Mouse (Mus musculus) thymus, adult 2 months (tissue): ENCODE measurements around the gene Itga1. TPM values are rescaled to one million over a fixed set of nuclear protein-coding genes. Genes with fewer than 3 reads are reported as not detected.

ENCODE experiments used
- DNase-seq: peaks from one replicate; pipeline ENCODE4 v3.0.0; 2021
- H3K27ac ChIP-seq: fragments of 200-500 bp; 2 replicates; pipeline ENCODE4 v1.5.1; 2012; ENCODE audit warnings: low read length, control low read depth; ENCODE audit not compliant: control insufficient read depth, insufficient read depth
- H3K27me3 ChIP-seq: fragments of 200-500 bp; 2 replicates; pipeline ENCODE4 v1.6.1; 2012; ENCODE audit warnings: mild to moderate bottlenecking, low read length, moderate library complexity, mixed read lengths; ENCODE audit not compliant: control insufficient read depth, insufficient read depth
- H3K36me3 ChIP-seq: fragments of 200-500 bp; 2 replicates; pipeline ENCODE4 v1.6.1; 2012; ENCODE audit warnings: mild to moderate bottlenecking, low read length, moderate library complexity; ENCODE audit not compliant: control insufficient read depth, insufficient read depth
- H3K4me1 ChIP-seq: fragments of 200-500 bp; replicated peaks from 2 replicates; pipeline ENCODE4 v1.6.1; 2012; ENCODE audit warnings: low read length; ENCODE audit not compliant: control insufficient read depth, insufficient read depth
- H3K4me3 ChIP-seq: fragments of 200-500 bp; 2 replicates; pipeline ENCODE4 v1.5.1; 2012; ENCODE audit warnings: mild to moderate bottlenecking, low read length, control low read depth, moderate library complexity; ENCODE audit not compliant: control insufficient read depth, insufficient read depth
- CTCF ChIP-seq: fragments of 200-500 bp; IDR thresholded peaks from 2 replicates; pipeline ENCODE4 v1.5.1; 2012; ENCODE audit warnings: mild to moderate bottlenecking, control low read depth, low read length, moderate library complexity, borderline replicate concordance; ENCODE audit not compliant: control insufficient read depth, poor library complexity, insufficient read depth; ENCODE audit errors: extremely low read depth
- POLR2A ChIP-seq: fragments of 200-500 bp; IDR thresholded peaks from 2 replicates; pipeline ENCODE4 v1.6.1; 2012; ENCODE audit warnings: mild to moderate bottlenecking, low read length, control low read depth, moderate library complexity; ENCODE audit not compliant: control insufficient read depth, poor library complexity, insufficient read depth; ENCODE audit errors: extremely low read depth
- WGBS: fragments of 180-500 bp; shearing (Covaris S2); methylation state at CpG from one replicate; pipeline ENCODE4 v1.1.7; 2018; 5-methylcytosine and 5-hydroxymethylcytosine counted together
- polyA plus RNA-seq: library from polyadenylated mRNA; depleted of rRNA; stranded (reverse); fragments of >200 nt; gene quantifications from 2 replicates; pipeline ENCODE4 v1.2.3, GENCODE M21; 2012; rRNA removed

Gene Itga1
- polyA plus RNA-seq = 2.0 and 2.2 TPM in 2 replicates

DNA sequence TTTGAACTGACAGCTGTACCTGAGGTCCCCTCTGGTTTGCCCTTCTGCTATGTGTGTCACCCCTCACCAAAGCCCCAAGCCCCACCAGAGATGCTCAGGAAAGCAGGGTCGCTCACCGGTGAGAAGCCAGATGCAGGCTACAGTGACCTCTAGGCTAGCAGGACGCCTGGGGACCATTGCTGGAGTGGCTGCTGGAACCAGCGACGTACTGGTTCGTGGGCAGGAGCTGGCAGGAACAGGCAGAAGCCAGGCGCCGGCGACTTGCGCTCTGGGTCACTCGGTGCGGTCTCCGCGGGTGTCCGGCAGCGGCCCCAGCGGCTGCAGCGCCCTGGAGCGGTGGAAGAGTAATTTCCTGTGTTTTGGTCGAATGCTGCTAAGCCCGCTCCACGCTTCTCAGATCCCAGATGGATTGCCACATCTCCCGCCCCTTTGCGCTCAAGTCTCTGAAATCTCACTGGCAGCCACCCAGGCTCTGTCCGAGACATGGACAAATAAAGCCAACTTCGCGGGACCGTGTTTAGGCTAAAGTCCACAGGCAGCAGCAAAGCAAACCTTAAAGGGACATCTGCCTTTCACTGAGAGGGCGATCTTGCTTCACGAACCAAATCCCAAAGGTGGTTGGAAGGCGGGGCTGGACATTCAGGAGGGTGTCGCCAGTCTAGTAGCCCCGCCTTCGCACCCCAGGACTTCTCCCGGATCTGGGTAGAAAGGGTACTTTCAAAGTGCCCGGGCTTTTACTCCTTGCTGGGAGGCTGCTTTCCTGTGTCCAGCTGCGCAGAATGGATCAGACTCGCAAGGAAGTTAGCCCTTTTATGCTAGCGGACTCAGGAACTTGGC is at the start of gene Itga1, which contains the start of gene Gm49395:
Gene Itga1 (minus strand): TSS at position 610 of the 837 bp plus-strand sequence.
Gene Gm49395 (minus strand): TSS at position 567 of the 837 bp plus-strand sequence.
- no peak within 1 kb of the TSS; the same call in 1 of the 2 replicates for H3K27ac ChIP-seq
- no peaks in the 10 kb centered on the region for H3K36me3 ChIP-seq
- peaks cover 5% of the 10 kb centered on the region for H3K27me3 ChIP-seq
- 2% methylated on average over 39 of the region's 39 CpGs for WGBS
- no peak for DNase-seq
- H3K4me3 ChIP-seq = peak within 1 kb of the TSS; percentile 31
- TF ChIP-seq POLR2A (no peak), CTCF (no peak)
- H3K4me1 ChIP-seq = no peaks in the 10 kb centered on the region

GRCm38 (mm10) chr13:115150602-115151001 is 48.8 kb upstream of the Itga1 start:
- DNase-seq = no peak
- Histone ChIP-seq H3K4me1 (no peaks in the 10 kb centered on the region), H3K27me3 (no peaks in the 10 kb centered on the region), H3K27ac (no peak overlapping the region), H3K36me3 (no peaks in the 10 kb centered on the region), H3K4me3 (no peak overlapping the region)
- WGBS = 29% methylated on average over 1 of the region's 1 CpGs
- no peak for TF ChIP-seq POLR2A
- no peak for TF ChIP-seq CTCF

DNA sequence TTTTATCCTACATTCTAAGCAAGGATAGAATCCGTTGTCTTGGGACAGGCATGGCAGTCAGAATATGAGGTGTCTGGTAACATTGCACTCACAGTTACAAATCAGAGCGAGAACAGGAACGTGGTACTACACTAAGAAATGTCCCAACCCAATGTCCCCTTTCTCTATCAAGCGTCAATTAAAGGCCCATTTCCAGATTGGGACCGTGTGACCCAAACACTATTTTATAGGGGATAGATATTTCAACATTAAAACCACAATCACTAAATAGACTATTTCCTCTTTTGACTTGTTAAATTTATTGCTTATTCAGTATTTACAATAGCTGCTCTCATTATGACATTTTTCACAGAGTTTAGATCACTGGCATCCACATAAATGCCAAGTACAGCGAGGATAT is 48.1 kb upstream of the Itga1 start:
- H3K4me1 ChIP-seq = no peaks in the 10 kb centered on the region
- H3K36me3 ChIP-seq = no peaks in the 10 kb centered on the region
- no peaks in the 10 kb centered on the region for H3K27me3 ChIP-seq
- DNase-seq = no peak
- H3K27ac ChIP-seq = no peak overlapping the region
- H3K4me3 ChIP-seq = no peak overlapping the region
- 83% methylated on average over 6 of the region's 6 CpGs for WGBS
- TF ChIP-seq POLR2A = no peak
- no peak for TF ChIP-seq CTCF

DNA sequence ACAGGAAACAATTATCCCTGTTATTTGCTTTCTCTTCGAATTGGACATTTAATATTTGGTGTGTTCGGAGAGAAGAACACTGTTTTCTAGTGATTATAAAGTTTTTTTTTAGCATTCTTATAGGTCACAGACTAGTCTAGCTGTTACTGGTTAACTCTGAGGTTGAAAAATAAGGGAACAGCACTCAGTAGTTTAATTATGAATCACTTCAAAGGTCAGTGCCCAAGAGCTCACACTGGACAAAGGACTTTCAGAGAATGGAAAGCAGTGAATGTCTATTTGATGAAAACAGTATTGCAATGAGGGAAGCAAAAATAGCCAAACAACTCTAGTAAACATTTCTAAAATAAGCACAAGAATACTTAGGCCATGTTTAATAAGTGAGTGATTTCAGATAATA is 41.8 kb upstream of the Itga1 start:
- WGBS = 96% methylated on average over 2 of the region's 2 CpGs
- H3K36me3 ChIP-seq = no peaks in the 10 kb centered on the region
- DNase-seq = no peak
- H3K4me1 ChIP-seq = no peaks in the 10 kb centered on the region
- TF ChIP-seq CTCF = no peak
- no peak for TF ChIP-seq POLR2A
- H3K27me3 ChIP-seq = no peaks in the 10 kb centered on the region
- no peak overlapping the region for H3K4me3 ChIP-seq
- no peak overlapping the region for H3K27ac ChIP-seq

- H3K4me3 ChIP-seq = no peak overlapping the region
- H3K4me1 ChIP-seq = no peaks in the 10 kb centered on the region
- 80% methylated on average over 3 of the region's 3 CpGs for WGBS
- no peak for DNase-seq
- H3K36me3 ChIP-seq = no peaks in the 10 kb centered on the region
- TF ChIP-seq POLR2A (no peak), CTCF (no peak)
- no peak overlapping the region for H3K27ac ChIP-seq
- no peaks in the 10 kb centered on the region for H3K27me3 ChIP-seq
Measured at GRCm38 (mm10) chr13:115142066-115142465, 40.3 kb upstream of the Itga1 start.

- Histone ChIP-seq H3K27ac (no peak overlapping the region), H3K36me3 (no peaks in the 10 kb centered on the region), H3K4me3 (no peak overlapping the region), H3K4me1 (no peaks in the 10 kb centered on the region), H3K27me3 (no peaks in the 10 kb centered on the region)
- TF ChIP-seq POLR2A (no peak), CTCF (no peak)
- whole genome bisulfite sequencing = 91% methylated on average over 7 of the region's 7 CpGs
- no peak for DNase-seq
Measured at GRCm38 (mm10) chr13:115138513-115138912, 36.7 kb upstream of the Itga1 start.
